Mouse (Mus musculus): ENCODE measurements around the gene Fam217a. TPM values are rescaled to one million over a fixed set of nuclear protein-coding genes. Genes with fewer than 3 reads are reported as not detected.
A peak's percentile ranks its signal among the peaks of the same experiment; 100 is the strongest.
"Not testable (repeated sequence)": the region's sequence is repeated elsewhere in the genome, so short reads cannot be mapped to it uniquely, and the experiment has no call there.

The Fam217a gene
- polyA plus RNA-seq, 1 experiment, result 1.1 TPM

DNA sequence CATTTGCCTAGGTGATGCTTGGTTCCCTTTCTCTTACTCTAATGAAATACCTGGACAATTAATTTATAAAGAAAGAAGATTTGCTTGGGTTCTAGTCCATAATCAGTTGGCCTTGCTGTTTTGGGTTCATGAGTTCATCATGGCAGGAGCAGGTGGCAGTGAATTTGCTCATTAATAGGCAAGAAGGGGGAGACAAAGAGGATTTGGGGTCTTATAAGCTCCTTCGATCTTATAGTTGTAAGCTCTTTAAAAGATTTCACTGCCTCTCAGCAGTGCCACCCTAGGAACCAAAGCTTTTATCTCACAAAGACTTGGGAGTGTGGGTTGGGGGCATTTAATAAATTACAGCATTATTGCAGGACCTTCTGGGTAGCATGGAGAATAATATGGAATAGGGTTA lies 31.2 kb downstream of the Fam217a start:
- Histone ChIP-seq H3K4me1 (ENCODE audit: control insufficient read depth, insufficient read depth, low read length) (no peaks in the 10 kb centered on the region), H3K27me3 (ENCODE audit: control insufficient read depth, insufficient read depth, low read length) (no peaks in the 10 kb centered on the region), H3K4me3 (replicated peaks; ENCODE audit: insufficient read depth, low read depth, low read length) (no peak overlapping the region), H3K27ac (ENCODE audit: insufficient read depth, low read length) (no peak overlapping the region)
- WGBS, result 79% methylated on average over 1 of the region's 1 CpGs
- TF ChIP-seq CTCF (IDR thresholded peaks at IDR 0.05; ENCODE audit: borderline replicate concordance, insufficient read depth, low read depth, low read length) (no peak), POLR2A (IDR thresholded peaks at IDR 0.05; ENCODE audit: borderline replicate concordance, insufficient read depth, low read length) (no peak)
- DNase-seq, result no peak

DNA sequence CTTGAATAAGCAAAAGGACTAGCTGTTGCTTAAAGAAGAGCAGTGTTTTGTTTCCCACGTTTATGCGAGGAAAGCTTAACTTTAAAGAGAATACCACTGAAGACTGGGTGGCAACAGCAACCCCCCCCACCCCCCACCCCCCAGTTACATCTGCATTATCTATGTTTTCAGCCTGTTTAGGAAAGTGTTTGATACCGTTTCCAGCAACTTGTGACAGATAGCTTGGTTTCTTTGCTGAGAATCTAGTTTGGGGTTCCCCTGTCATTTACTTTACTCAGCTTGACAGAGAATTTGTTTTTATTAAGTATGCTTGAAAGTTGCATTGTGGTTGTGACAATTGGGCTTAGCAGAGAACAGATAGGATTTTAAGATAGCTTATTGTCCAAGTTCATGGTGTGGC lies 47.6 kb downstream of the Fam217a start:
- no peak for TF ChIP-seq POLR2A (IDR thresholded peaks at IDR 0.05; ENCODE audit: borderline replicate concordance, insufficient read depth, low read length)
- TF ChIP-seq CTCF (IDR thresholded peaks at IDR 0.05; ENCODE audit: borderline replicate concordance, insufficient read depth, low read depth, low read length), result no peak

DNA sequence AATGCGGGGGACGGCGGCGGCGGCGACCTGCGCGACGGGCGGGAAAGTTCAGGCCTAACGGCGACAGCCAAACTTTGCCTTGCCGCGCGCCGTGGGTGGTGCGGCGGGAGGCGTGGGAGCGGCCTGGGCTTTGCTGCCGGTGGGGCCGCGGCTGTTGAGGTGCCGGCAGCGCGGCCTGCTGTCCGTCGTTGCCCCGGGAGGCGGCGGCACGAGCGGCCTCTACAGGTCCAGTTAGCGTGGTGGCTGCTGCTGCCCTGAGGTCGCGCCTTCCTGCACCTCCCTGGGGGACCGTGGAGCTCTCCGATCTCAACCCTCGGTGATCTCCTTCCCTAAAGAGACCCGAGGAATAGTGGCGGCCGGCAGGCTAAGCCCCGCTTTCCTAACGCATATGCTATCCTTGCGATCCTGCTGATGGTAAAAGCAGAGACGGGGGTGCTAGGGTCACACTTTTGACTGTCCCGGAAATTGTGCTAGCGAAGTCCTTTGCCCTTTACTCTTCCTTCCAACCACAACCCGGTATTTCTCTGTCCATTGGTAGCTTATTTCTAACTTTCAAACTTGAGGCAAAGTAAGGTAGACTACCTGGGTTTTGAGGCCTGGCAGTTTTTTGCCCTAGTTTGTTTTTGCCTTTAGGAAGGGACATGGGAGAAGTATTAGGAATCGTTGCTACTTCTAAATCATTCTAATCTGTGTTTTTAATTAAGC lies 48.2 kb downstream of the Fam217a start:
- TF ChIP-seq POLR2A (IDR thresholded peaks at IDR 0.05; ENCODE audit: borderline replicate concordance, insufficient read depth, low read length) (no peak), CTCF (IDR thresholded peaks at IDR 0.05; ENCODE audit: borderline replicate concordance, insufficient read depth, low read depth, low read length) (no peak; the same call in 1 of the 2 replicates)
- DNase-seq, result peak in 1 of 2 experiments; percentile 72
- under 1% methylated on average over 50 of the region's 50 CpGs for WGBS
- Histone ChIP-seq H3K4me3 (replicated peaks; ENCODE audit: insufficient read depth, low read depth, low read length) (peak overlapping the region; percentile 99), H3K27me3 (ENCODE audit: control insufficient read depth, insufficient read depth, low read length) (no peaks in the 10 kb centered on the region), H3K4me1 (ENCODE audit: control insufficient read depth, insufficient read depth, low read length) (peaks cover 6% of the 10 kb centered on the region; the same call in 1 of the 2 replicates), H3K27ac (ENCODE audit: insufficient read depth, low read length) (peak overlapping the region; percentile 92)

More for the DNA sequence above, 47.6 kb downstream of the Fam217a start:
- no peak overlapping the region for H3K27ac ChIP-seq (ENCODE audit: insufficient read depth, low read length)
- WGBS, result 3% methylated on average over 3 of the region's 3 CpGs
- H3K27me3 ChIP-seq (ENCODE audit: control insufficient read depth, insufficient read depth, low read length), result no peaks in the 10 kb centered on the region
- H3K4me1 ChIP-seq (ENCODE audit: control insufficient read depth, insufficient read depth, low read length), result peaks cover 6% of the 10 kb centered on the region; the same call in 1 of the 2 replicates
- H3K4me3 ChIP-seq (replicated peaks; ENCODE audit: insufficient read depth, low read depth, low read length), result peak overlapping the region; percentile 99
- no peak for DNase-seq

DNA sequence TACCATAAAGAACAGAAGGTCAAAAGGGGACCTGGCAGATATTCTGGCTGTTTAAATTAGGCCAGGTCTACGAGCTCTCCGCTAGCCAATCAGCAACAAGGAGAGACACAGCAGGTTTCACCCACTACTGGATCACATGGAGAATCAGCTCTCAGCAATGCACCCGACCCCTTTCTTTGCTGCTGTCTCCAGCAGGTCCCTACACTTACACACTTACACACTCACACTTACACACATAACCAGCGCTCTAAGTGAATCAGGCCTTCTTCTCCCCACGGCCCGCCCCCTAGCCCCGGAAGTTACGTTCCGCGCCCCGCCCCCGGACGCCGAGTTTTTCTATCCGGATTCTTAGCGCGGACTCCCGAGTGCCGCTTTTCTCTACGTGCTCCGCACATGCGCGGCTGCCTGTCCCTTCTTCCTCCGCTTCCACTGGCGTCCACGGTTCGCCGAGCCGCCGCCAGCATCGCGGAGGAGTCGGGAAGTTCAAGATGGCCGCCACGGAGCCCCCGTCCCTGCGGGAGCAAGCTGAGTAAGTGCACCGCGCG lies 48.9 kb downstream of the Fam217a start, which contains the start of gene Prpf4b:
Prpf4b (plus strand) TSS at position 137 of the 545 bp plus-strand sequence.
- Histone ChIP-seq H3K4me1 (ENCODE audit: control insufficient read depth, insufficient read depth, low read length) (peaks cover 6% of the 10 kb centered on the region; the same call in 1 of the 2 replicates), H3K27ac (ENCODE audit: insufficient read depth, low read length) (peak within 1 kb of the TSS; percentile 96), H3K4me3 (replicated peaks; ENCODE audit: insufficient read depth, low read depth, low read length) (peak within 1 kb of the TSS; percentile 99), H3K27me3 (ENCODE audit: control insufficient read depth, insufficient read depth, low read length) (no peaks in the 10 kb centered on the region)
- under 1% methylated on average over 40 of the region's 40 CpGs for WGBS
- TF ChIP-seq CTCF (IDR thresholded peaks at IDR 0.05; ENCODE audit: borderline replicate concordance, insufficient read depth, low read depth, low read length) (no peak), POLR2A (IDR thresholded peaks at IDR 0.05; ENCODE audit: borderline replicate concordance, insufficient read depth, low read length) (peak; percentile 62; the same call in 1 of the 2 replicates)
- peak; percentile 94 to 95 for DNase-seq

DNA sequence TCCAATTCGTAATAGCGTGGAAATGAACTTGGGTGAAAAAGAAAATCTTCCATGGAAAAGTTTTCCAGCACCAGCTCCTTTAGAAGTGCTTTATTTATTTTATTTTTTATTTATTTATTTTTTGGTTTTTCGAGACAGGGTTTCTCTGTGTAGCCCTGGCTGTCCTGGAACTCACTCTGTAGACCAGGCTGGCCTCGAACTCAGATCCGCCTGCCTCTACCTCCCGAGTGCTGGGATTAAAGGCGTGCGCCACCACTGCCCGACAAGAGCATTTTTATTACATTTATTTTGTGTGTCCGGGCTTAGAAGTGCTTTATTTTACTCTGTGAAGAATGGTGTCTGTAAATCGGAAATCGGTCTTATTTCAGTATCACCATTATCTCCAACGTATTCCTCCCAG lies 49.4 kb downstream of the Fam217a start:
- not testable (repeated sequence) for H3K4me1 ChIP-seq (ENCODE audit: control insufficient read depth, insufficient read depth, low read length); H3K27me3 ChIP-seq (ENCODE audit: control insufficient read depth, insufficient read depth, low read length); H3K27ac ChIP-seq (ENCODE audit: insufficient read depth, low read length)
- peak overlapping the region; percentile 99 for H3K4me3 ChIP-seq (replicated peaks; ENCODE audit: insufficient read depth, low read depth, low read length)
- peak; percentile 46 to 52 for DNase-seq
- 20% methylated on average over 13 of the region's 13 CpGs for WGBS

DNA sequence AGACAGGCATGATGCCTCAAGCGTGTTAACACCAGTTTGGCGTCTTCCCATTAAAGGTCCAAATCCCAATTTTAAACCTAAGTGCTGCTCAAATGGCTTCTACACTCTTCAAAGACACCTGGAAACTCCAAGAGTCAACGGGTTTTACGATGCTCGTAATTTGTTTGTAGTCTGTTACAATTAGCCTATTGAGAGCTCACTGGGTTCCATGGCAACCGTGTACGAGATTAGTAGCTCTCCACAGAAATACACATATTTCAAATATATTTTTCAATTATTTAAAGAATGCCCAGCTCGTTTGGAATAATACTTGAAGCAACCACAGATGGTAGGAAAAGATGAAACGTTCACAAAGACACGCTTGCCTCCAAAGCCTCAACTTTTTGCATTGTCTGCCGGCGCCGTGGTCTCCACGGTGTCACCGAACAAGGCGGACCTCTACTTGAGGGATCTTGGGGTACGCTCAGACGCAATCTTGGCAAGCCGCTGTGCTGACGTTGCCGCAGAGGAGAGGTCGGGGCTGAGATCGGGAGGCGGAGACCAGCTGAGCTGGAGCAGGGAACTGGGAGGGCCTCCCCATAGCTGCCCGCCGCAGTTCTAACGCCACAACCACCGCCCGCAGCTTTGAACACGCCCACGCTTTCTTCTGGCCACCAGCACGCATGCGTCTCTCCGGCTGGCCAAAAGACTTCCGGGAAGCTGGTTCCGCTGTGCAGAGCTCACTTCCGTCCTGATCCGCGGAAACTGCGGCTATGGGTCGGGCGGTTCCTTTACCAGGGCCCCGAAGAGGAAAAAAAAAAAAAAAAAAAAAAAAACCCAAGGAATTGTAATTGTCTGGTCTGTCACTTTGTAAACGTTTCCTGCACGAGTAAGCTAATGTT lies 50.1 kb downstream of the Fam217a start:
- H3K27ac ChIP-seq (ENCODE audit: insufficient read depth, low read length), result peak overlapping the region; percentile 6; the same call in 1 of the 2 replicates
- peak; percentile 94 to 96 for DNase-seq
- TF ChIP-seq POLR2A (IDR thresholded peaks at IDR 0.05; ENCODE audit: borderline replicate concordance, insufficient read depth, low read length) (peak; percentile 78; the same call in 1 of the 2 replicates), CTCF (IDR thresholded peaks at IDR 0.05; ENCODE audit: borderline replicate concordance, insufficient read depth, low read depth, low read length) (no peak)
- H3K4me3 ChIP-seq (replicated peaks; ENCODE audit: insufficient read depth, low read depth, low read length), result peak overlapping the region; percentile 62
- H3K27me3 ChIP-seq (ENCODE audit: control insufficient read depth, insufficient read depth, low read length), result no peaks in the 10 kb centered on the region
- WGBS, result 1% methylated on average over 45 of the region's 45 CpGs
- H3K4me1 ChIP-seq (ENCODE audit: control insufficient read depth, insufficient read depth, low read length), result peaks cover 3% of the 10 kb centered on the region; the same call in 1 of the 2 replicates

DNA sequence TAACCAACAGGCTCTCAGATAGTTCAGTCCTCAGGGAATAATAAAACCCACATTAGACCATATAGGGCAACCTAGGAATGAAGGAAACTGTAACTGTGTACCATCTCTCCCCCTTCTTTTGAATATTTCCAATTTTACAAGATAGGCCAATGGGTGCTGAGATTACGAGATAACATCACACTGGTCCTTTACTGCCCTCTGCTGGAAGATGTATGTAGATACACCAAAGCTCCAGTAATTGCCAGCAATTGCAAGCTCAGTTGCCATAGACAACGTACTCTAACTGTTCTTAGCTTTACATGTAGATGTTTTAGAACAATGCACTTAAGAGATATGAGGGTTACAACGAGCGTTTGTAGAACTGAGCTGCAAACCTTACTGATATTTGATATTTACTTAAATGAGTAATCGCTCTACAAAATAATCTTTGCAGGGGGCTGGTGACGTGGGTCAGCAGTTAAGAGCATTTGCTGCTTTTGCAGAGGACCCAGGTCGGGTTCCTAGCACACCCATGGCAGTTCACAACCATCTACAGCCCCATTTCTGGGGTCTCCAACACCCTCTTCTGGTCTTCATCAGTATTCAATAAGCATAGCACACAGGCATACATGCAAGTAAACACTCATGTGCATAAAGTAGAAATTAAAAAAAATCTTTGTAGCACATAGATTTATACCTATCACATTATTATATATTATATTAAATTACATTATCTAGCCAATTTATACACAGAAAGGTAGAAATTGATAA lies 59.5 kb downstream of the Fam217a start:
- TF ChIP-seq POLR2A (IDR thresholded peaks at IDR 0.05; ENCODE audit: borderline replicate concordance, insufficient read depth, low read length) (no peak), CTCF (IDR thresholded peaks at IDR 0.05; ENCODE audit: borderline replicate concordance, insufficient read depth, low read depth, low read length) (peak; percentile 56; the same call in 1 of the 2 replicates)
- DNase-seq, result peak in 1 of 2 experiments; percentile 56
- Histone ChIP-seq H3K27me3 (ENCODE audit: control insufficient read depth, insufficient read depth, low read length) (no peaks in the 10 kb centered on the region), H3K27ac (ENCODE audit: insufficient read depth, low read length) (no peak overlapping the region), H3K4me3 (replicated peaks; ENCODE audit: insufficient read depth, low read depth, low read length) (no peak overlapping the region), H3K4me1 (ENCODE audit: control insufficient read depth, insufficient read depth, low read length) (no peaks in the 10 kb centered on the region)
- WGBS, result 34% methylated on average over 7 of the region's 7 CpGs

DNA sequence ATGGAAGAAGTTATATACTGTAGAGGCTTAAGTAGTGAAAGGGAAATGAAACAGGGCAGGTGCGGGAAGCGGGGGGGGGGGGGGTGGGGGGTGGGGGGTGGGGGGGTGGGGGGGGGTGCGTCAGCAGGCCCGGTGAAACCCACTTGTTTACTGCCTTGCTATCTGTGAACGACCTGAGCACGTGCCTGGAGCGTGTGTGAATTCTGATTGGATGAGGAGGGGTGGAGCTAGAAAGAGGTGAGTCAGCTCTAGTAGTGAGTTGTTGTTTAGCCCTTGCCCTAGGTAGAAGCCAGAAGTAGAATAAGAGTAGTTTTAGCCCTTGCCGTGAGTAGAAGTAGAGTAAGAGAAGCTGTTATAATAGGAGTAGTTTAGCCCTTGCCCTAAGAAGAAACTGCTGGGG lies 62.9 kb downstream of the Fam217a start:
- not testable (repeated sequence) for H3K27ac ChIP-seq (ENCODE audit: insufficient read depth, low read length); H3K4me3 ChIP-seq (replicated peaks; ENCODE audit: insufficient read depth, low read depth, low read length); H3K27me3 ChIP-seq (ENCODE audit: control insufficient read depth, insufficient read depth, low read length); DNase-seq; H3K4me1 ChIP-seq (ENCODE audit: control insufficient read depth, insufficient read depth, low read length)
- 57% methylated on average over 8 of the region's 8 CpGs for WGBS

Measured in cerebellum, adult 2 months (tissue).